Mouse (Mus musculus) MEL (cell line): ENCODE results near the gene Ccng1. TPM values are rescaled to one million over a fixed set of nuclear protein-coding genes. Genes with fewer than 3 reads are reported as not detected.

Experiments
- DNase-seq: peaks from one replicate; pipeline ENCODE4 v3.0.0; 2011; ENCODE audit warnings: low read depth, low spot score
- H3K27ac ChIP-seq: 2 replicates; pipeline ENCODE4 v1.5.1; 2012; ENCODE audit warnings: low read depth, mild to moderate bottlenecking, control low read depth, low read length, moderate library complexity; ENCODE audit not compliant: control insufficient read depth
- H3K27me3 ChIP-seq, 2 experiments: fragments of 150-350 bp in 1 of 2; sonication (generic) in 1 of 2; 2 replicates each; pipeline ENCODE4 v1.6.1; 2012; ENCODE audit warnings: low read length in 2 of 2, mild to moderate bottlenecking in 2 of 2, improper control_type of control experiment in 1 of 2, moderate library complexity in 1 of 2; ENCODE audit not compliant: insufficient read depth in 2 of 2, control insufficient read depth in 1 of 2
- H3K36me3 ChIP-seq, 2 experiments: 2 replicates each; pipeline ENCODE4 v1.6.1; 2012 to 2014; ENCODE audit warnings: low read length in 2 of 2, improper control_type of control experiment in 1 of 2, inconsistent platforms in 1 of 2, mild to moderate bottlenecking in 1 of 2; ENCODE audit not compliant: insufficient read depth in 2 of 2, control insufficient read depth in 1 of 2
- H3K4me1 ChIP-seq, 2 experiments: fragments of 150-350 bp in 1 of 2; sonication (generic) in 1 of 2; 2 replicates each; pipeline ENCODE4 v1.6.1; 2012; ENCODE audit warnings: low read length in 2 of 2, improper control_type of control experiment in 1 of 2, mild to moderate bottlenecking in 1 of 2; ENCODE audit not compliant: insufficient read depth in 2 of 2, control insufficient read depth in 1 of 2
- H3K4me3 ChIP-seq, 2 experiments: fragments of 150-350 bp in 1 of 2; sonication (generic) in 1 of 2; 2 replicates each; pipeline ENCODE4 v1.5.1; 2012; ENCODE audit warnings: low read depth in 2 of 2, low read length in 2 of 2, mild to moderate bottlenecking in 2 of 2, moderate library complexity in 2 of 2, control low read depth in 1 of 2, improper control_type of control experiment in 1 of 2; ENCODE audit not compliant: control insufficient read depth in 1 of 2, insufficient read depth in 1 of 2
- H3K79me2 ChIP-seq: 2 replicates; pipeline ENCODE4 v1.6.1; 2012; ENCODE audit warnings: mild to moderate bottlenecking, low read length, moderate library complexity; ENCODE audit not compliant: control insufficient read depth, poor library complexity, insufficient read depth
- H3K9ac ChIP-seq: 2 replicates; pipeline ENCODE4 v1.6.1; 2012; ENCODE audit warnings: low read depth, mild to moderate bottlenecking, control low read depth, low read length, moderate library complexity; ENCODE audit not compliant: control insufficient read depth, poor library complexity, severe bottlenecking
- H3K9me3 ChIP-seq: fragments of 150-350 bp; sonication (generic); replicated peaks from 2 replicates; pipeline ENCODE4 v1.6.1; 2012; ENCODE audit warnings: mild to moderate bottlenecking, low read length, improper control_type of control experiment, moderate library complexity; ENCODE audit not compliant: insufficient read depth
- BHLHE40 ChIP-seq: IDR thresholded peaks from 2 replicates; pipeline ENCODE4 v1.6.1; 2012; ENCODE audit warnings: low read depth, mild to moderate bottlenecking, inconsistent platforms, low read length, improper control_type of control experiment, borderline replicate concordance
- CHD1 ChIP-seq: IDR thresholded peaks from 2 replicates; pipeline ENCODE4 v1.6.1; 2012; ENCODE audit warnings: low read depth, mild to moderate bottlenecking, inconsistent platforms, low read length, improper control_type of control experiment
- CHD2 ChIP-seq: IDR thresholded peaks from 2 replicates; pipeline ENCODE4 v1.6.1; 2011; ENCODE audit warnings: low read length, improper control_type of control experiment
- CTCF ChIP-seq, 3 experiments: IDR thresholded peaks in 2 of 3; conservative IDR thresholded peaks in 1 of 3; 2 replicates each; pipeline ENCODE4 v1.5.1; 2011 to 2012; ENCODE audit warnings: low read length in 3 of 3, low read depth in 2 of 3, mild to moderate bottlenecking in 2 of 3, improper control_type of control experiment in 1 of 3, inconsistent platforms in 1 of 3, mixed read lengths in 1 of 3, moderate library complexity in 1 of 3; ENCODE audit not compliant: control insufficient read depth in 1 of 3, insufficient read depth in 1 of 3, poor library complexity in 1 of 3, severe bottlenecking in 1 of 3
- E2F4 ChIP-seq: IDR thresholded peaks from 2 replicates; pipeline ENCODE4 v1.6.1; 2011; ENCODE audit warnings: low read depth, low read length, improper control_type of control experiment, borderline replicate concordance
- ELF1 ChIP-seq: IDR thresholded peaks from 2 replicates; pipeline ENCODE4 v1.6.1; 2014; ENCODE audit warnings: low read depth, mild to moderate bottlenecking, inconsistent platforms, low read length, improper control_type of control experiment, moderate library complexity
- EP300 ChIP-seq, 2 experiments: IDR thresholded peaks; 2 replicates each; pipeline ENCODE4 v1.6.1; 2011; ENCODE audit warnings: improper control_type of control experiment in 2 of 2, low read length in 2 of 2, low read depth in 1 of 2, mild to moderate bottlenecking in 1 of 2
- ETS1 ChIP-seq: IDR thresholded peaks from 2 replicates; pipeline ENCODE4 v1.6.1; 2012; ENCODE audit warnings: low read depth, mild to moderate bottlenecking, inconsistent platforms, low read length, improper control_type of control experiment, moderate library complexity
- GABPA ChIP-seq: IDR thresholded peaks from 2 replicates; pipeline ENCODE4 v1.6.1; 2012; ENCODE audit warnings: low read depth, mild to moderate bottlenecking, inconsistent platforms, low read length, improper control_type of control experiment, moderate library complexity
- GATA1 ChIP-seq: IDR thresholded peaks from 2 replicates; pipeline ENCODE4 v1.6.1; 2011; ENCODE audit warnings: low read depth, low read length, improper control_type of control experiment
- HCFC1 ChIP-seq: IDR thresholded peaks from 2 replicates; pipeline ENCODE4 v1.6.1; 2012; ENCODE audit warnings: low read depth, mild to moderate bottlenecking, inconsistent platforms, low read length, improper control_type of control experiment, moderate library complexity
- JUND ChIP-seq: IDR thresholded peaks from 2 replicates; pipeline ENCODE4 v1.6.1; 2011; ENCODE audit warnings: low read depth, mild to moderate bottlenecking, improper control_type of control experiment, low read length
- KAT2A ChIP-seq: conservative IDR thresholded peaks from 2 replicates; pipeline ENCODE4 v1.6.1; 2012; ENCODE audit warnings: low read depth, low read length, improper control_type of control experiment, inconsistent platforms
- MAX ChIP-seq: IDR thresholded peaks from 2 replicates; pipeline ENCODE4 v1.6.1; 2011; ENCODE audit warnings: low read length, improper control_type of control experiment
- MAZ ChIP-seq: IDR thresholded peaks from 2 replicates; pipeline ENCODE4 v1.6.1; 2012; ENCODE audit warnings: low read depth, mild to moderate bottlenecking, inconsistent platforms, low read length, improper control_type of control experiment
- MEF2A ChIP-seq: IDR thresholded peaks from 2 replicates; pipeline ENCODE4 v1.6.1; 2014; ENCODE audit warnings: low read depth, mild to moderate bottlenecking, inconsistent platforms, low read length, improper control_type of control experiment; ENCODE audit not compliant: poor library complexity, insufficient replicate concordance, severe bottlenecking; ENCODE audit errors: extremely low read depth
- MXI1 ChIP-seq: IDR thresholded peaks from 2 replicates; pipeline ENCODE4 v1.6.1; 2011; ENCODE audit warnings: mild to moderate bottlenecking, low read depth, low read length, improper control_type of control experiment
- MYB ChIP-seq: IDR thresholded peaks from 2 replicates; pipeline ENCODE4 v1.6.1; 2011; ENCODE audit warnings: mild to moderate bottlenecking, low read depth, low read length, improper control_type of control experiment
- MYC ChIP-seq: IDR thresholded peaks from 2 replicates; pipeline ENCODE4 v1.6.1; 2011; ENCODE audit warnings: low read depth, mild to moderate bottlenecking, low read length, improper control_type of control experiment, moderate library complexity
- NELFE ChIP-seq: IDR thresholded peaks from 2 replicates; pipeline ENCODE4 v1.6.1; 2011; ENCODE audit warnings: low read depth, low read length, improper control_type of control experiment
- NRF1 ChIP-seq: IDR thresholded peaks from 2 replicates; pipeline ENCODE4 v1.6.1; 2014; ENCODE audit warnings: low read depth, mild to moderate bottlenecking, inconsistent platforms, low read length, improper control_type of control experiment, moderate library complexity; ENCODE audit not compliant: poor library complexity, insufficient read depth, severe bottlenecking
- POLR2A ChIP-seq, 2 experiments: IDR thresholded peaks; 2 replicates each; pipeline ENCODE4 v1.6.1; 2011 to 2012; ENCODE audit warnings: low read length in 2 of 2, mild to moderate bottlenecking in 2 of 2, control low read depth in 1 of 2, improper control_type of control experiment in 1 of 2, low read depth in 1 of 2, moderate library complexity in 1 of 2; ENCODE audit not compliant: control insufficient read depth in 1 of 2, insufficient read depth in 1 of 2, poor library complexity in 1 of 2
- POLR2AphosphoS5 ChIP-seq: IDR thresholded peaks from 2 replicates; pipeline ENCODE4 v1.6.1; 2012; ENCODE audit warnings: low read depth, borderline replicate concordance, mild to moderate bottlenecking, inconsistent platforms, low read length, moderate library complexity, mixed read lengths
- RAD21 ChIP-seq: IDR thresholded peaks from 2 replicates; pipeline ENCODE4 v1.6.1; 2011; ENCODE audit warnings: mild to moderate bottlenecking, low read depth, low read length, improper control_type of control experiment
- RCOR1 ChIP-seq: IDR thresholded peaks from 2 replicates; pipeline ENCODE4 v1.6.1; 2012; ENCODE audit warnings: low read depth, mild to moderate bottlenecking, inconsistent platforms, low read length, improper control_type of control experiment
- SIN3A ChIP-seq: IDR thresholded peaks from 2 replicates; pipeline ENCODE4 v1.6.1; 2012; ENCODE audit warnings: low read length, improper control_type of control experiment, inconsistent platforms
- SMC3 ChIP-seq: IDR thresholded peaks from 2 replicates; pipeline ENCODE4 v1.6.1; 2011; ENCODE audit warnings: low read depth, low read length, improper control_type of control experiment
- TAL1 ChIP-seq: IDR thresholded peaks from 2 replicates; pipeline ENCODE4 v1.6.1; 2012; ENCODE audit warnings: mild to moderate bottlenecking, inconsistent platforms, low read length, moderate library complexity, mixed read lengths
- TBP ChIP-seq: IDR thresholded peaks from 2 replicates; pipeline ENCODE4 v1.8.0; 2011; ENCODE audit warnings: low read depth, low read length, improper control_type of control experiment
- TCF12 ChIP-seq: IDR thresholded peaks from 2 replicates; pipeline ENCODE4 v1.6.1; 2014; ENCODE audit warnings: low read depth, mild to moderate bottlenecking, inconsistent platforms, low read length, improper control_type of control experiment, moderate library complexity
- UBTF ChIP-seq: IDR thresholded peaks from 2 replicates; pipeline ENCODE4 v1.6.1; 2012; ENCODE audit warnings: low read depth, mild to moderate bottlenecking, inconsistent platforms, low read length, improper control_type of control experiment, moderate library complexity, borderline replicate concordance; ENCODE audit not compliant: insufficient read depth
- USF1 ChIP-seq: IDR thresholded peaks from 2 replicates; pipeline ENCODE4 v1.6.1; 2014; ENCODE audit warnings: low read depth, mild to moderate bottlenecking, inconsistent platforms, low read length, improper control_type of control experiment, moderate library complexity
- USF2 ChIP-seq, 2 experiments: IDR thresholded peaks; 2 replicates each; pipeline ENCODE4 v1.6.1; 2011 to 2012; ENCODE audit warnings: improper control_type of control experiment in 2 of 2, low read length in 2 of 2, borderline replicate concordance in 1 of 2, inconsistent platforms in 1 of 2, low read depth in 1 of 2, mild to moderate bottlenecking in 1 of 2; ENCODE audit not compliant: insufficient read depth in 1 of 2
- ZC3H11A ChIP-seq: IDR thresholded peaks from 2 replicates; pipeline ENCODE4 v1.6.1; 2012; ENCODE audit warnings: low read depth, mild to moderate bottlenecking, inconsistent platforms, low read length, improper control_type of control experiment
- ZKSCAN1 ChIP-seq: IDR thresholded peaks from 2 replicates; pipeline ENCODE4 v1.6.1; 2012; ENCODE audit warnings: low read depth, mild to moderate bottlenecking, inconsistent platforms, low read length, improper control_type of control experiment, moderate library complexity
- ZMIZ1 ChIP-seq: IDR thresholded peaks from 2 replicates; pipeline ENCODE4 v1.6.1; 2012; ENCODE audit warnings: low read depth, mild to moderate bottlenecking, inconsistent platforms, low read length, improper control_type of control experiment, moderate library complexity
- polyA plus RNA-seq, 2 experiments: library from polyadenylated mRNA; stranded (reverse) in 1 of 2; unstranded in 1 of 2; fragments of >175 nt in 1 of 2; fragments of >200 nt in 1 of 2; gene quantifications; 2 replicates each; pipeline versions ENCODE4 v1.2.1 to v1.2.4; 2012; ENCODE audit warnings: low replicate concordance in 2 of 2, low read depth in 1 of 2; ENCODE audit not compliant: insufficient read length in 2 of 2, insufficient read depth in 1 of 2, missing spikeins in 1 of 2
- total RNA-seq: library from RNA; depleted of rRNA; stranded (reverse); fragments of 300-350 nt; gene quantifications from 2 replicates; pipeline ENCODE4 v1.2.3, GENCODE M21; 2012; rRNA removed

The Ccng1 gene
- total RNA-seq, result 40.1 and 42.8 TPM in 2 replicates
- 100 to 1,000 TPM in 1 of 2 experiments, 10 to 100 TPM in 1; 23.5 to 165 TPM for polyA plus RNA-seq

DNA sequence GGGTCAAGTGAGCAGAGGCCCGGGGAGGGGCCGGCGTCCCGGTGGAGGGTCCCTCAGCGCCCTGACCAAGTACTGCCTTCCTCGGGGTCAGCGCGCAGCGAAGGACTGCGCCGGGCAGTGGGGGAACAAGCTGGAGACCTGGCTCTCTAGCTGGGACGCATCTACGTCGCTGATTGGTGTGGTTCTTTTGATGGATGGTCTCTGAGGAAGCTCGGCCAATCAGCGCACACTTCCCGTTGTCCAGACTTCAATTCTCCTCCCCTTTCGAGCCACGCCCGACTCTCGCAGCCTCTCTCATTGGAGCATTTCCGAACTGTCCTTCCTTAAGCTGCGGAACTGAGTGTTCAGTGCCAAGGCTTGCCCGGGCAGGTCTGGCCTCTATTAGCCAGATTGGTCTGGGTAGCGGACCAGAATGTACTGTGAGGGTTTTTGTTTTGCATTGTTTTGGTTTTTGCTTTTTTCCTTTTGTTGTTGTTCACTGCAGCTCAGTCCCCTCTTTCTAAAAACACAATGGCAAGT is at the start of gene Ccng1:
Gene Ccng1, minus strand, starts transcription at position 203 of the 519 bp plus-strand sequence.
- H3K9ac ChIP-seq, result peak within 1 kb of the TSS; percentile 90
- H3K27me3 ChIP-seq, result peaks cover 0 to 3% of the 10 kb centered on the region in 2 experiments; a peak in 1 of 4 replicates
- peaks cover 10 to 11% of the 10 kb centered on the region in 2 experiments; a peak in 3 of 4 replicates for H3K36me3 ChIP-seq
- H3K27ac ChIP-seq, result peak within 1 kb of the TSS; percentile 23
- H3K9me3 ChIP-seq, result no peaks in the 10 kb centered on the region
- DNase-seq, result peak; percentile 99
- peak within 1 kb of the TSS; percentile 88 for H3K4me3 ChIP-seq
- H3K4me1 ChIP-seq, result peaks cover 4 to 8% of the 10 kb centered on the region in 2 experiments
- peaks cover 5% of the 10 kb centered on the region; the same call in 1 of the 2 replicates for H3K79me2 ChIP-seq
- TF ChIP-seq BHLHE40, result no peak
- no peak for TF ChIP-seq EP300 (IDR thresholded peaks at IDR 0.05; ENCODE audit: low read depth in 1 of 2, low read length in 2 of 2)
- no peak for TF ChIP-seq USF1
- peak; percentile 64; the same call in 1 of the 2 replicates for TF ChIP-seq HCFC1
- peak; percentile 86 for TF ChIP-seq ELF1
- peak; percentile 91 to 96 for TF ChIP-seq POLR2A (IDR thresholded peaks at IDR 0.05; ENCODE audit: control insufficient read depth in 1 of 2, insufficient read depth in 1 of 2, low read depth in 1 of 2, low read length in 2 of 2, poor library complexity in 1 of 2)
- no peak for TF ChIP-seq GATA1
- no peak for TF ChIP-seq CHD2
- no peak for TF ChIP-seq E2F4
- TF ChIP-seq RAD21, result no peak
- no peak for TF ChIP-seq JUND
- no peak for TF ChIP-seq MAX
- no peak for TF ChIP-seq CHD1
- no peak for TF ChIP-seq MYB
- TF ChIP-seq TCF12, result peak; percentile 53
- TF ChIP-seq POLR2AphosphoS5, result no peak; the same call in 1 of the 2 replicates
- no peak for TF ChIP-seq MEF2A
- 0 out of 2 replicates have a peak, but pooled peaks have one; percentile 36 for TF ChIP-seq MXI1
- TF ChIP-seq SIN3A, result peak; percentile 87
- TF ChIP-seq CTCF (IDR thresholded peaks at IDR 0.05 in 2 of 3, conservative IDR thresholded peaks at IDR 0.05 in 1 of 3; ENCODE audit: control insufficient read depth in 1 of 3, insufficient read depth in 1 of 3, low read depth in 2 of 3, low read length in 3 of 3, poor library complexity in 1 of 3, severe bottlenecking in 1 of 3), result no peak
- no peak for TF ChIP-seq MYC
- TF ChIP-seq TAL1, result no peak
- peak; percentile 90 for TF ChIP-seq TBP
- TF ChIP-seq ZMIZ1, result peak; percentile 88
- TF ChIP-seq NELFE, result peak; percentile 95
- no peak for TF ChIP-seq RCOR1
- no peak for TF ChIP-seq ZKSCAN1
- TF ChIP-seq ETS1, result no peak
- no peak for TF ChIP-seq USF2 (IDR thresholded peaks at IDR 0.05; ENCODE audit: borderline replicate concordance in 1 of 2, insufficient read depth in 1 of 2, low read depth in 1 of 2, low read length in 2 of 2)
- no peak for TF ChIP-seq SMC3
- no peak for TF ChIP-seq GABPA
- no peak; the same call in 1 of the 2 replicates for TF ChIP-seq KAT2A
- TF ChIP-seq MAZ, result no peak
- peak; percentile 31; the same call in 1 of the 2 replicates for TF ChIP-seq NRF1
- no peak for TF ChIP-seq ZC3H11A
- no peak for TF ChIP-seq UBTF
